Mouse (Mus musculus): ENCODE measurements around the gene Cyfip2. TPM values are rescaled to one million over a fixed set of nuclear protein-coding genes. Genes with fewer than 3 reads are reported as not detected.

The Cyfip2 gene
- polyA plus RNA-seq, 1 experiment from 2014 or later: 7.8 TPM

DNA sequence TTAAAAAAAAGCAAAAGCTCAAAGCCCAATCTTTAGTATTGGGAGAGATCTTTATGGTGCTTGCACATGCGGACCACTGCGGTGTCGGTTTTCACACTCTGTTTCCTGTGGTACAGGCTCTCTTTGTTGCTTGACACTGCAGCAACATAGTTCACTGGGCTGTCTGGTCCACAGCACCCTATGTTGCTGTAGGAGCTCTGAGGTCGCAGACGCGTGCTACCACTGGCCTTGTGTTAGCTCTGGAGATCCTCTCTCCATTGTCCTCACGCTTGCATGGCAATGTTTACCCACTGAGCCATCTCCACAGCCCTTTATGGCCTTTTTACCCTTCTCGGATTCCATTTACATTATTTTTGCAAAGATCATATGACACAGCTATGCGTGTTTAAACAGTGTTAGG lies 43.3 kb downstream of the Cyfip2 start:
- WGBS: 62% methylated on average over 9 of the region's 9 CpGs
- H3K9ac ChIP-seq: no peak overlapping the region
- no peak for ATAC-seq (ENCODE audit: borderline replicate concordance, extremely low read depth, low FRiP score, low TSS enrichment)
- no peak overlapping the region for H3K27ac ChIP-seq
- no peak overlapping the region for H3K4me3 ChIP-seq
- H3K9me3 ChIP-seq: no peaks in the 10 kb centered on the region
- no peaks in the 10 kb centered on the region for H3K4me1 ChIP-seq
- H3K4me2 ChIP-seq: no peak overlapping the region
- H3K36me3 ChIP-seq: no peaks in the 10 kb centered on the region
- H3K27me3 ChIP-seq: no peaks in the 10 kb centered on the region

DNA sequence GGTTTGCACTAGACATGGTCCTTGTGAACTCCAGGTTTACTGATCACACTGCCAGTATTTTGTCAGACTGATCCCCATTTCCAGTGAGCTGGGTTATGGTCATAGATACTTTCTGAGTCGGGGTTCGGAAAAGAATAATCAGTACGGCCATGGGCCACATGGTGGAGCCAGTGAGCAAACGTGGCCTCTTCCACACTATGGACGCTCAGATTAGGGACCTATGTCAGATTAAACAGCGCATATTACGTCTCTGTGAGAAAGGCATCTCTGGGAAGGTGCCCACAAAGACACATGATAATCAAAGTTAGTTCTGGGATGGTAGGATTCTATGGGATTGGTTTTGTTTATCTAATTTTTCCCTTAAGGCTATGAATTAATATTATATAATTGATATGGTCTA lies 43.7 kb downstream of the Cyfip2 start:
- no peak overlapping the region for H3K4me2 ChIP-seq
- no peak overlapping the region for H3K4me3 ChIP-seq
- H3K27ac ChIP-seq: no peak overlapping the region
- H3K27me3 ChIP-seq: no peaks in the 10 kb centered on the region
- H3K4me1 ChIP-seq: no peaks in the 10 kb centered on the region
- whole genome bisulfite sequencing: 18% methylated on average over 7 of the region's 7 CpGs
- no peak overlapping the region for H3K9ac ChIP-seq
- no peaks in the 10 kb centered on the region for H3K36me3 ChIP-seq
- 0 out of 2 replicates have a peak, but pooled peaks have one; percentile 21 for ATAC-seq (ENCODE audit: borderline replicate concordance, extremely low read depth, low FRiP score, low TSS enrichment)
- no peaks in the 10 kb centered on the region for H3K9me3 ChIP-seq

DNA sequence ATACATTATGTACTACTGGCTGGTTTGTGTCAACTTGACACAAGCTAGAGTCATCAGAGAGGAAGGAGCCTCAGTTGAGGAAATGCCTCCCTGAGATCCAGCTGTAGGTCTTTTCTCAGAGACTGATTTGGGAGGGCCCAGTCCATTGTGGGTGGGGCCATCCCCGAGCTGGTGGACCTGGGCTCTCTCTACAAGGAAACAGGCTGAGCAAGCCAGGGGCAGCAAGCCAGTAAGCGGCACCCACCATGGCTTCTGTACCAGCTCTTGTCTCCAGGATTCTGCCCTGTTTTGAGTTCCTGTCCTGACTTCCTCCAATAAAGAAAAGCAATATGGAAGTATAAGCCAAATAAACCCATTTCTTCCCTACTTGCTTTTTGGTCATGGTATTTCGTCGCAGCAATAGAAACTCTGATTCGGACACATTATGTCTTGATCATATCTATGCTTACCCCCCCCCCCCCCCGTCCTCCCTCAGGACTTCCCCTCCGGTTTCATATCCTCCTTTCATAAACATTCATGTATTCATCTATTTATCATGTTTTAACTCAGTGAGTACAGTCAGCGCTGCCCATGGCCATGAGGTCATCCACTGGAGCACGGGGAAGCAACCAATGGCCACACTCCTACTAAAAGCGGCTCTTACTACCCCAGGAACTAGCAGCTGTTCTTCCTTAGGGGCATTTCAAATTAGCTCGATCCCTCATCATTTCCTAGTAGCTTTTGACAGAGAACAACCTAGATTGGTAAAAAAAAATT lies 47.5 kb downstream of the Cyfip2 start:
- 68% methylated on average over 11 of the region's 11 CpGs for WGBS
- H3K27ac ChIP-seq: no peak overlapping the region
- no peaks in the 10 kb centered on the region for H3K36me3 ChIP-seq
- no peak overlapping the region for H3K4me2 ChIP-seq
- no peaks in the 10 kb centered on the region for H3K4me1 ChIP-seq
- H3K27me3 ChIP-seq: no peaks in the 10 kb centered on the region
- no peak overlapping the region for H3K9ac ChIP-seq
- no peaks in the 10 kb centered on the region for H3K9me3 ChIP-seq
- H3K4me3 ChIP-seq: no peak overlapping the region
- no peak for ATAC-seq (ENCODE audit: borderline replicate concordance, extremely low read depth, low FRiP score, low TSS enrichment)

DNA sequence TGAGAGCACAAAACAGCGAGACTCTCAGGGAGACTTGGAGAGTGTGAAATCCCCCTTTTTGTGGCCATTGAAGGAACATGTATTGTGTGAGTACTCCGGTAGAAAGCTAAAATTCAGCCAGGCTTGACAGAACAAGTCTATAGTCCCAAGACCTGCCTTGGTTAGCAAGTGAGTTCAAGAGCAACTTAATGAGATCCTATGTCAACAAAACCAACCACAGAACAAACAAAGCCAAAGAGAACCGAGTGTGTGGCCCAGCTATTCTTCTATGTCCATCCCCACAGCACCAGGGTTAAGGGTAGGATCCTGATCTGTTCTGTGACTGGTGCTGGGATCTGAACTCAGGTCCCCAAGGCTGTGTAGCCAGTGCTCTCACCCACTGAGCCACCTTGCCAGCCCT lies 48.1 kb downstream of the Cyfip2 start:
- H3K4me1 ChIP-seq: no peaks in the 10 kb centered on the region
- no peaks in the 10 kb centered on the region for H3K27me3 ChIP-seq

DNA sequence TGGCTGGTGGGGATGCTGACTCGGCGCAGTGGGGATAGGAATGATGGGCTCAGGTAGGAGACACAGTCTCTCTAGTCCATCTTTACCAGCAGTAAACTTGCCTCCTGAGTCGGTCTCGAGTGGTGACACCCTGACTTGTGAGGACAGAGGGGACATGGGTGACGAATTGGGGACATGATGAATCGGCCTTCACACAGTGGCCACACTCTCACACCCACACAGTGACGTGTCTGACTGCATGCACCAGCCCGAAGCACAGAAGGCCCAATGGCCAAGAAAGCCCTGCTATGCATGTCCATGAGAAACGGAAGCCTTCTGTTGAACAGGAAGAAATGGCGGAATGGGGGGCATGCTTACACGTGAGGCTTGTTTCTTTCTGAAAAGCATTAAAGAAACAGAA lies 49.4 kb downstream of the Cyfip2 start:
- Histone ChIP-seq H3K27ac (no peak overlapping the region), H3K4me1 (no peaks in the 10 kb centered on the region), H3K27me3 (no peaks in the 10 kb centered on the region), H3K4me3 (no peak overlapping the region), H3K9ac (no peak overlapping the region), H3K9me3 (no peaks in the 10 kb centered on the region), H3K4me2 (no peak overlapping the region), H3K36me3 (no peaks in the 10 kb centered on the region)
- 81% methylated on average over 11 of the region's 11 CpGs for WGBS
- ATAC-seq (ENCODE audit: borderline replicate concordance, extremely low read depth, low FRiP score, low TSS enrichment): no peak

More for the DNA sequence above, 48.1 kb downstream of the Cyfip2 start:
- Histone ChIP-seq H3K36me3 (no peaks in the 10 kb centered on the region), H3K27ac (no peak overlapping the region), H3K4me2 (no peak overlapping the region), H3K9ac (no peak overlapping the region), H3K4me3 (no peak overlapping the region), H3K9me3 (no peaks in the 10 kb centered on the region)
- ATAC-seq (ENCODE audit: borderline replicate concordance, extremely low read depth, low FRiP score, low TSS enrichment): 0 out of 2 replicates have a peak, but pooled peaks have one; percentile 27
- WGBS: 53% methylated on average over 3 of the region's 3 CpGs

DNA sequence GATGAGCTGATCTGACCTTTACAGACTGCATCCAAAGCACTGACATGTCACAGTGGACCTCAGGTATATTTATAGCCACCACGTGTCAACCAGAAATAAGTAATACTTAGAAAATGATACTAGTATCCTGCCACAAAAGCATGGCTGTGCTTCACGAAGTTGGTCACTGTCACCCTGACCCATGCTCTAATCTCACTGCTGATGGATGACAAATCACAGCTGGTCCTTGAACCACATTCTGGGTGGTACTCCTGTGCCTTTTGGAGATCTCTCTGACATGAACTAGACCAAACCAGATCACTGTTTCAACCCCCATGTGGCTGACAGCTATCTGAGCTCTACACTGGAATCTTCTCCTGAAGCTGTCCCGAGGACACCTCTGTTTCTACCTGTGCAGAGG lies 49.8 kb downstream of the Cyfip2 start:
- H3K9me3 ChIP-seq: no peaks in the 10 kb centered on the region
- no peak overlapping the region for H3K9ac ChIP-seq
- no peaks in the 10 kb centered on the region for H3K27me3 ChIP-seq
- no peak overlapping the region for H3K27ac ChIP-seq
- ATAC-seq (ENCODE audit: borderline replicate concordance, extremely low read depth, low FRiP score, low TSS enrichment): no peak
- H3K4me1 ChIP-seq: no peaks in the 10 kb centered on the region
- H3K36me3 ChIP-seq: no peaks in the 10 kb centered on the region
- H3K4me3 ChIP-seq: no peak overlapping the region
- H3K4me2 ChIP-seq: no peak overlapping the region
- 59% methylated on average over 3 of the region's 3 CpGs for WGBS

DNA sequence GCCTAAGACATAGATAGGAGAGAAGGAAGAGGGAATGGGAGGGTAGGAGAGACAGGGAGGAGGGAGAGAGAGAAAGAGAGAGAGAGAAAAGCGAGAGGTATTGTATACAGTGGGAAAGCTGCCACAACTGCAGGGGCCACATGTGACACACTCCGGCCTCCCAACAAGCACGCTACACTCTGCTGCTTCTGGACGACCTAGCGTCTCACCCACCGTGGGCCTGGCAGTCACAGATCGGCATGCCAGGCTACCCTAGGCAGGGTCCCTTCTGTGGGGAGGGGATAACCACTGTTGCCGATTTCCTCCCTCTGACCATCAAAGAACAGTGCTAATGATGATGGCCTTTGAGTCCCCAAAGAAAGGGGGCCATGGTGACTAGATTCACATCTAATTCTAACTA lies 53.9 kb downstream of the Cyfip2 start:
- no peaks in the 10 kb centered on the region for H3K27me3 ChIP-seq
- H3K4me1 ChIP-seq: no peaks in the 10 kb centered on the region
- H3K9ac ChIP-seq: no peak overlapping the region
- H3K9me3 ChIP-seq: no peaks in the 10 kb centered on the region
- WGBS: 92% methylated on average over 8 of the region's 8 CpGs
- no peak overlapping the region for H3K4me3 ChIP-seq
- H3K27ac ChIP-seq: no peak overlapping the region
- peak; percentile 39; the same call in 1 of the 2 replicates for ATAC-seq (ENCODE audit: borderline replicate concordance, extremely low read depth, low FRiP score, low TSS enrichment)
- no peak overlapping the region for H3K4me2 ChIP-seq
- no peaks in the 10 kb centered on the region for H3K36me3 ChIP-seq

DNA sequence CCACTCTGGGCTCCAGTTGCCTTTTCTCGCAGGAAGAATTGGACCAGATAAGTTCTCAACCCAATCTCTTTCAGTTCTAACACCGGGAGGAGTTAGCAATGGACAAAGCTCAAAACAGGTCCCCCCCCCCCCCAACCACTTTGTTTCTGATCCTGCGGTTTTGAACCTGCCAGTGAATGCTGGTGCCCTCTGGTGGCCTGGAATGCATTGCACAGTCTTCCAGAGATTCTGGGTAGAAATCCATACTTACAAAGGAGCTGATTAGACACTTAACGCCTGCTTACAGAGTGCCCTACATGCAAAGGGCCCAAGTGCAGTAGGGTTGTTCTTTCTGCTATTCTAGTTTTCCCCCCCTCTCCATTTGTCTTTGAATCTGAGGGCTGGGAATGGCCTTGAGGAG lies 54.5 kb downstream of the Cyfip2 start:
- H3K4me3 ChIP-seq: no peak overlapping the region
- H3K27me3 ChIP-seq: no peaks in the 10 kb centered on the region
- ATAC-seq (ENCODE audit: borderline replicate concordance, extremely low read depth, low FRiP score, low TSS enrichment): no peak
- H3K9ac ChIP-seq: no peak overlapping the region
- H3K36me3 ChIP-seq: no peaks in the 10 kb centered on the region
- no peak overlapping the region for H3K4me2 ChIP-seq
- H3K4me1 ChIP-seq: no peaks in the 10 kb centered on the region
- 70% methylated on average over 4 of the region's 4 CpGs for WGBS
- no peak overlapping the region for H3K27ac ChIP-seq
- H3K9me3 ChIP-seq: no peaks in the 10 kb centered on the region

DNA sequence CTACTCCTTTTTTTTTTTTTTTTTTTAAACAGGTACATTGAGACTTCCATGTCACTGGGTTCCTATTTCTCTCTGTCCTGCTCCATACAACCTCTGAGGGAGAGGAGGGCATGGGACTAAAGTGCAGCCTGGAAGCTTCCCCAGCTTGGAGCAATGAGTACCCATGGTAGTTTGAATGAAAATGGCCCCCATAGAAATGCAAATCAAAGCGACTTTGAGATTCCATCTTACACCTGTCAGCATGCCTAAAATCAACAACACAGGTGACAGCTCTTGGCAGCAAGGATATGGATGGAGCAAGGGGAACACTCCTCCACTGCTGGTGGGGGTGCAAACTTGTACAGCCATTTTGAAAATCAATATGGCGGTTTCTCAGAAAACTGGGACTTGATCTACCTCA lies 57.4 kb downstream of the Cyfip2 start:
- no peak overlapping the region for H3K4me2 ChIP-seq
- no peaks in the 10 kb centered on the region for H3K36me3 ChIP-seq
- WGBS: 84% methylated on average over 2 of the region's 2 CpGs
- H3K27me3 ChIP-seq: no peaks in the 10 kb centered on the region
- H3K4me3 ChIP-seq: no peak overlapping the region
- H3K4me1 ChIP-seq: no peaks in the 10 kb centered on the region
- H3K9ac ChIP-seq: no peak overlapping the region
- no peak for ATAC-seq (ENCODE audit: borderline replicate concordance, extremely low read depth, low FRiP score, low TSS enrichment)
- H3K27ac ChIP-seq: no peak overlapping the region
- no peaks in the 10 kb centered on the region for H3K9me3 ChIP-seq

DNA sequence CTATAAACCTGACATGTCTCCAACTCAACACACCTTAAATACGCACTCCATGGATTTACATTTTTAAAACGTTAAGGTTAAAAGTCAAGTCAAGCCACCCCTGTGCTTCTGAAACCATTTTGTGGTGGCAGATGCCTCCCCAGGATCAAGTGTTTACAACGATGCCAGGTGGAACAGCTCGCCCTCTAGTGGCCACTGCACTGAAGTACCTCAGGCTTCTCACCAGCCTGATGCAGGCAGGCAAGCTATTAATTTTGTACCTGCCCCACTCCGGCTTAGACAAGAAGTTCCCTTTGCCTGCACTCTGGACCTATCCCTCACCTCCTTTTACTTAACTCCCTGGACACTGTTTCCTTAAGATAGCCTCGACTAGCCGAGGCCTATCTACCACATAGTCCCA lies 60.7 kb downstream of the Cyfip2 start:
- H3K4me1 ChIP-seq: no peaks in the 10 kb centered on the region
- no peaks in the 10 kb centered on the region for H3K27me3 ChIP-seq
- H3K4me3 ChIP-seq: no peak overlapping the region
- no peak for ATAC-seq (ENCODE audit: borderline replicate concordance, extremely low read depth, low FRiP score, low TSS enrichment)
- no peak overlapping the region for H3K27ac ChIP-seq
- no peaks in the 10 kb centered on the region for H3K36me3 ChIP-seq
- no peaks in the 10 kb centered on the region for H3K9me3 ChIP-seq
- H3K9ac ChIP-seq: no peak overlapping the region
- WGBS: 29% methylated on average over 7 of the region's 7 CpGs
- H3K4me2 ChIP-seq: no peak overlapping the region

DNA sequence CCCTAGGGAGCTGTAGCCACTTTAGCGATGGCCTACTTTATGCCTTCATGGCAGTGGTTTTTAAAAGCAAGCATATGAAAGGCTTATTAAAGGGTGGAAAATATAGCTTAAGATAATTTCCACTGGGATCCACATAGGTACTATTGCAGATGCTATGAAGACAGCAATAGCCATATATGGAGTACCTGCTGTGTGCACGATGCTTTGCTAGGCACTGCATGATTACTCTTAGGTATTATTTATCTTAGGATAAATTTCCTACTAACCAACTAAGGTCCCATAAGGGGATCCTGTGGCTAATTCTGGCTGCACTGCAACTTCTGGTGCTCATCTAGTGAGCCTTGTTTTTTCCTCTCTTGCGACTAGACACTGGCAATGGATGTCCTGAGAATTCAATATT lies 64.3 kb downstream of the Cyfip2 start:
- WGBS: 93% methylated on average over 3 of the region's 3 CpGs
- H3K27ac ChIP-seq: no peak overlapping the region
- no peak overlapping the region for H3K9ac ChIP-seq

DNA sequence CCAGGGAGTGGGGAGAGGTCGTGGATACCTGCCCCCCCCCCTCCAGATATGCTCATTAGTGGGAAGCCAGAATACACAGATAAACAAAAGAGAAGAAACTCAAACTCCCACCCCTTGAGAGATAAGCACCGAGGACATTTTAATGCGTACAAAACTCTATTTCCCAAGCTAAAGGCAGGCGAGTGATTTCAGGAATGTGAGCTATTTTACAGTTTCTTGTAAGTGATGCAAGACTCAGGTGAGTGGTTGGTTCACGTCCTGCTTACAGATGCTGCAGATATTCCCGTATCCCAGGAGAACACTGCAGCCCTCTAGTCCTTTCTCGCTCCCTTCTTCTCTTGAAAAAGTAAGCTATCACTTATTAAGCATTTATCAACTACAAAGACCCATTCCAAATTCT lies 66.3 kb downstream of the Cyfip2 start:
- no peaks in the 10 kb centered on the region for H3K9me3 ChIP-seq
- no peak overlapping the region for H3K4me2 ChIP-seq
- H3K27ac ChIP-seq: no peak overlapping the region
- H3K36me3 ChIP-seq: no peaks in the 10 kb centered on the region
- no peaks in the 10 kb centered on the region for H3K27me3 ChIP-seq
- H3K4me3 ChIP-seq: no peak overlapping the region
- peaks cover 7% of the 10 kb centered on the region; the same call in 1 of the 2 replicates for H3K4me1 ChIP-seq
- 43% methylated on average over 7 of the region's 7 CpGs for WGBS
- ATAC-seq (ENCODE audit: borderline replicate concordance, extremely low read depth, low FRiP score, low TSS enrichment): peak; percentile 23; the same call in 1 of the 2 replicates
- no peak overlapping the region for H3K9ac ChIP-seq

More for the DNA sequence above, 64.3 kb downstream of the Cyfip2 start:
- Histone ChIP-seq H3K9me3 (no peaks in the 10 kb centered on the region), H3K27me3 (no peaks in the 10 kb centered on the region), H3K4me2 (no peak overlapping the region), H3K4me1 (peaks cover 7% of the 10 kb centered on the region; the same call in 1 of the 2 replicates), H3K36me3 (no peaks in the 10 kb centered on the region), H3K4me3 (no peak overlapping the region)
- ATAC-seq (ENCODE audit: borderline replicate concordance, extremely low read depth, low FRiP score, low TSS enrichment): no peak
